Mouse (Mus musculus): ENCODE data around the gene Stx6.

DNA sequence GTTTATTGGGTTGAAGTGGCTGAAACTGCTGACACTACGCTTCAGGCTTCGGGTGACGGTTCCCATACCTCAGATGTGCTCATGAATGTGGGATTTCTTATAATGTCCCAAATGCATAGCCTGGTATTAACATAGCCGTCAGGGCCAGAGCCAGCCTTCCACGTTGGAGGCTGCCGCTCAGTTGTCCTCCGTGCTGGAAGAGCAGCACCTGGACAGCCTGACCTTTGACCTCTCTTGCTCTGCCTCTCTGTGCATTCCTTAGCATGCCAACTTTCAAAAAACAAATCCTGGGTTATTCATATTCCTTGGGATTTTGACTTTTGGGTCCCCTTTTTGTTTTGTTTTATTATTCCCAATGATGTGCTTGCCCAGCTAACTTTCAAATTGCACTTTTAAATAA is 44.6 kb downstream of the Stx6 start:
- no peak for TF ChIP-seq CTCF (IDR thresholded peaks at IDR 0.05; ENCODE audit: extremely low read depth, insufficient read length, insufficient replicate concordance, low read depth, low read length)
- no peak for TF ChIP-seq POLR2A (IDR thresholded peaks at IDR 0.05; ENCODE audit: low read depth, low read length)
